Mouse (Mus musculus): ENCODE results near the gene Lmx1a. TPM values are rescaled to one million over a fixed set of nuclear protein-coding genes. Genes with fewer than 3 reads are reported as not detected.

The Lmx1a gene
- total RNA-seq, 2 experiments from 2014 or later: 0.13 TPM; not detected in 1

GRCm38 (mm10) chr1:167788684-167789413 lies 99.8 kb downstream of the Lmx1a start:
- DNase-seq: no peak

DNA sequence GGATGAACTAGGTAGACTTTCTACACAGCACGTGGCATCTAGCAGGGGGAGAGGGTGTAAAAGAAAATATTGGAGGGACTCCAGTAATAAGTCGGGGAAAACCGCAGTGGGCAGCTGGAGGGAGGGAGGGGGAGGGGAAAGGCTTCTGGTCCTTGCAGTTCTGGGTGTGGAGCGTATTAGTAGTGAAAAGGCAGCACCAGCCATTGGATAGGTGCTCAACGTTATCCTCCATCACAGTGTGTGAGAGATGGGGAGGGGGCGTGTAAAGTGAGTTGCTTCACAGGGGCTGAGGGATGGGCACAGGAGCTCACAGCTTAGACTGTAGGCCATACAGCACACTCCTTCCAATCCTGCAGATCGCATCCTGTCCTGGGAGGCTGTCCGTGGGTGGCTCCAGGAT lies 100.4 kb downstream of the Lmx1a start:
- no peak for DNase-seq

DNA sequence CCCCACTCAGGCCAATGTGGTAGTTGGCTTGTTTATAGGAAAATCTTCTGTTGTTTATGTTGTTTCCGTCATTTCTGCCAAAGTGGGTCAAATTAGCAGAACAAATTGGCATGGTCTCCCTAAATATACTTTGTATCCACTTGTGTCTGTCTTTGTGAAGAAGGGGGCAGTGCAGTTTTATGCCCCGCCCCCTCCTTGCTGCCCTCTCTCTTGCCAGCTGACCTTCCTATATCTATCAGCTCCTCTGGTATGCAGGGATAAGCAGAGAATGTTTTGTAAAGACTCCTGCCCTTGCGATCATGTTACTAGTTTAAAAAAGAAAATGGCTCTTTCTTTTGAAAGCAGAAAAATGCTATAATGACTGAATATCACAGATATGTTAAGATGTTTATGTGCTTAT lies 101.7 kb downstream of the Lmx1a start:
- no peak for DNase-seq

GRCm38 (mm10) chr1:167791221-167791620 lies 102.2 kb downstream of the Lmx1a start:
- no peak for DNase-seq

- DNase-seq: no peak
Measured at GRCm38 (mm10) chr1:167801923-167802322, 112.9 kb downstream of the Lmx1a start.

DNA sequence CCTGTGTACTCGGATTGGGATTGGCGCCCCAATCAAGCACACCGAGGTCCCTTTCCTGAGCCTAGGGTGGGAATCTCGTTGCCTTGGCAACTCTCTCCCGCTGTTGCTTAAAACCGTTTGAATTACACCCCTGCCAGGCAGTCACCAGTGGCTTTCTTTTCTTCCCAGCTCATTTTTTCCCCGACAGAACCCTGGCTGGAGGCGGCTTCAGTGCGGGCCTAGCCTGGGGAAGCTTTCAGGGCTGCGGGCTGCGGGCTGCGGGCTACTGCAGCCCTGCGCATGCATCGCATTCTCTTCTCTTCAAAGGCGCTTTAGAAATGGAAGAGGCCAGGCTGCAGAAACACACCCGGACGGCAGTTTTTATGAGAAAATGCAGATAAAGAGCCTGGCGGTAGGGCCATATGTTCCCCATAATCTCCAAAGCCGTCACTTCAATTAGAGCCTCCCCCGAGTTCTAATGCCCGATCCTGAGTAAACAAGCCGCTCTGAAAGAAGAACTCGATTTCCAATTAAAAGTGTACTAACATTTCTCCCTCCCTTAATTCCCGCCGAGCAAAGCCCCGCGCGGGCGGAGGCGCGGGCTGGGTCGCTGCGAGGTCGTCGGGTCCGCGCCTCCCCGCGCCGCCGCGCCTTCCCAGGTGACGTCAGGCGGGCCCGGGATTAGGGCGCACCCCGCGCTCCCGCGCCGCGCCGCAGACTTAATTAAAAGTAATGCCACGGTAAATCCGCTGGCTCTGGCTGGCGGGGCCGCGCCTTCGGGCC lies 113.7 kb downstream of the Lmx1a start:
- peak; percentile 42 to 53 for DNase-seq

GRCm38 (mm10) chr1:167803351-167803981 lies 114.4 kb downstream of the Lmx1a start:
- DNase-seq: no peak

DNA sequence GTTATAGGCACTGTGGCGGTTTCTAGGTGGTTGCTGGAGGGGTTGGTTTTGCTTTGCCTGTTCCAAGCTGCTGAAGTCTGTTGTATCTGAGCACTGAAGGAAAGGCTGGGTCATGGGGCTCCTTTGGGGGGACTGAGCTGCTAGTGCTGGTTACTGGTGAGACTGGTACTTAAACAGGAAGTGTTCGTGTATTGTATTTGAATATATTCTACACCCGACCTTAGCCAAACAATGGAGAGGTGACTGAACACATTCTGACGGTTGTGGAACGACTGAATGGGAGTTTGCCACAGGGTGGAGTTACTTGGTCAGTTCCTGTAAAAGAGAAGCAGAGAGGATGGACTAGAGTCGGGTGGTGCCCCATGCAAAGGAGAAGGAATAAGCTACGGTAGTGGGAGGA lies 115.8 kb downstream of the Lmx1a start:
- DNase-seq: no peak

GRCm38 (mm10) chr1:167811141-167811540 lies 122.1 kb downstream of the Lmx1a start:
- DNase-seq: no peak

GRCm38 (mm10) chr1:167815166-167815565 lies 126.1 kb downstream of the Lmx1a start:
- no peak for DNase-seq

- DNase-seq: no peak
Measured at GRCm38 (mm10) chr1:167817028-167817427, 128.0 kb downstream of the Lmx1a start.

DNA sequence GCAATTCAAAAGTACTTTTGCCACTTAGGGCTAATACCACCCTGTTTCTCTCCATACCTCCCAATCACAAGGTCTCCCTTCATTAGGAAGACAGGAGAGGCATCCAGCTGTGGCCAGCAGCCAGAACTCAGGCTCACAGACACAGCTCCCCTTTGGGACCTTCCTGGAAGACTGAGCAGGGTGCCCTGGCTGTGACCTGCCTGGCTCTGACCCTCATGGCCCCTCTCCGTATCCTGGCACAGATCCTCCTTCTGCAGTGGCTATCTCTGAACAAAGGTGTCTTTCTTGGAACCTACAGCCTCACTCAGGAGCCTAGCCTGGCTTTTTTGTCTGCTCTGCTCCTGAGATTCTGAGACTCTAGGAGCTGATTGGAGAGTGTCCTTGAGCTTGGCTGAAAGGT lies 128.6 kb downstream of the Lmx1a start:
- DNase-seq: peak in 1 of 2 experiments; percentile 5

DNA sequence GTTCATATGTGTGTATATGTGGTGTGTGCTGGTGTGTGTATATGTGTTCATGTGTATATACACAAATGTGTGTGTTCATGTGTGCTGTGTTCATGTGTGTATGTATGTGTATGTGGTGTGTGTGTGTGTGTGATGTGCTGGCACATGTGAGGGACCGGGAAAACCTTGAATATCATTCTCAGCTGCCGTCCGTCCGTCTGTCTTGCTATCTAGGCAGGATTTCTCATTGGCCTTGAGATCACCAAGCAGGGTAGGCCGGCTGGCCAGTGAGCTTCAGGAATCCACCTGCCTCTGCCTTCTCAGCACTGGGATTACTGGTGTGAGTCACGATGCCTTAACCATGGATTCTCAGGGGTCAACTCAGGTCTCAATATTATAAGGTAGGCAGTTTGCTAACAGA lies 131.0 kb downstream of the Lmx1a start:
- DNase-seq: no peak

DNA sequence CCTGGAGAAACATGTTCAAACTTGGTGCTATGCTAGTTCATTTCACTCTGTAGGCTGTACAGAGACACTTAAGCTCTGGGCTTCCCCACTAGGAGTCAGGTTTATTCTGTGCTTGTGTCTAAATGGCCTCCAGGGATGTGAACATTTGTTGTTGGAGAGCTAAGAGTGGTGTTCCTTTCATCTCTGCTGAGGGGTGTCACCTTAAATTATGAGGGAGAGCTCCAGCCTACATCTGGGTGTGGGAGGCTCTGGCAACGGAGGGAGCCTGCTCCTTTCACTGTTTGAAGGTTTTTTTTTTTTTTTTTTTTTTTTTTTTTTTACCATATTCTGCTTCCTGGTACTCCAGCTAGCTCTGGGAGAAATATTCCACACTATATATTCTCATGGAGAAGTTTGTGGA lies 132.1 kb downstream of the Lmx1a start:
- no peak for DNase-seq

GRCm38 (mm10) chr1:167830291-167830690 lies 141.3 kb downstream of the Lmx1a start:
- DNase-seq: no peak

DNA sequence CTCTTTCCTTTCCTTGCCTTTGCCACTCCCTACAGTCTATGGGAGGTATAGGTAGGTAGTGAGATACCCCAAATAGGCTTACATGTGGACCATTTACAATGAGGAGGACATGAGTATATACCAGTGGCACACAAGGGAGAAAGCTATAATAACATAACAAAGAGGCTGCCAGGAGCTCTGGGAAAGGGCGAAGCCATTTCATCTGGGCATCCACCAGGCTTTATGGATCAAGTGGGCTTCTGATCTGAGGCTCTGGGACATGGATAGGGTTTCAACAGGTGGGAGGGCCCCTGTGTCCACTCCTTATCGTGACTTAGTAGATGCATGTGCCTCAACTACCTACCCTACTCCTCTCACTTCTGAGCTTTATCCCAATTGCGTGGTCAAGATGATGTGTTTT lies 142.6 kb downstream of the Lmx1a start:
- DNase-seq: no peak

DNA sequence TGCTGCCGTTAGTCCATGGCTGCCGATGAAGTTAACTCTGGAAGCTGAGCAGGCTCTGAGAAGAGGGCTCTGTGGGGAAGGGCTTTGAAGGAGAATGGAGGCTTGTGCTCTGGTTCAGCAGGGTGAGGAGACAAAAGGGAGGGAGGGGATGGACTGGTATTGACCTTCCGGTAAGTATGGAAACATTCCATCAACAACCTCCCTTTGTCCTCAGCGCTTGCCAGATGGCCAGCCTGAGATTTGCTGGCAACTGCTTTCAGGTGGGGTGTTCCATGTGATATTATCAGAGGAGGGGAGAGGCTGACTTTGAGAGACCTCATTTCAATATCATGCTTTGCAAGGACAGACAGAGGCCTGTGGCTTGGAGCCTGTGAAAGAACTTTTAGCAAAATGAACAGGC lies 165.8 kb downstream of the Lmx1a start:
- DNase-seq: no peak

DNA sequence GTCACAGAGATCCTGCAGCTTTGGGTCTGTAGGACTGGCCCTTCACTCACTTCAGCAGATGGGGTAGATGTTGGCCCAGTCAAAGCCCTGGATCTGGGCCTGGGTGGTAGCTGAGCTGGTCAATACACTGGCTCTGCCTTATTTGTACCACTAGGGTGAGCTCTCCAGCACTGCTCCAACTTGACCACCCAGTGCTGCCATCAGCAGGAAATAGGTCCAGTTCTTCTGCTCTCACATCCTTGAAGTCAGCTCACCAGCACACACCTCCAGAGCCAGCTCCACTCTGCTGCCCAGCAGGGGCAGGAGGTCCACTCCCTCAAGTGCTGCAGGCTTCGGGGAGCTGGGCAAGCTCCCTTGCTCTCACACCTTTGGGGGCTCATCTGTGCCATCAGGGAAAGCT lies 183.0 kb downstream of the Lmx1a start:
- DNase-seq: no peak

GRCm38 (mm10) chr1:167874099-167874498 lies 185.1 kb downstream of the Lmx1a start:
- no peak for DNase-seq

- no peak for DNase-seq
Measured at GRCm38 (mm10) chr1:167877931-167878330, 188.9 kb downstream of the Lmx1a start.

GRCm38 (mm10) chr1:167878354-167878753 lies 189.3 kb downstream of the Lmx1a start:
- no peak for DNase-seq

DNA sequence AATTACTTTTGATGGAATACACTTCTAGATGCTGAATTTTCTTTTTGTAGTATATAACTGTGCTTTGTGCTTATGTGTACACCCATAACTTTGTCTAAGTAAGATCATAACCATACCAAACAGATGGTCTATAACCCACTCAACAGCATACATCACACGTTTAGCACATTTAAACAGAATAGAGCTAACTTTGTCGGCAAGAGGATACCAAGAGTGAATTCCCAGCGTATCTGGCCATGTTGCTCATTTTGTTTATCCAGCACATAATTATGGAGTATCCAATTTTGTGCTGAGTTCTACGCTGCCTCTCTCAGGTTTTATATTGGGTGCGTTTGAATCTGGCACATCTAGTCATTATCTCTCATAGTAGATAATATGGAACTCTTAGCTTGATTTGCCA lies 196.7 kb downstream of the Lmx1a start:
- DNase-seq: no peak

GRCm38 (mm10) chr1:167888120-167888519 lies 199.1 kb downstream of the Lmx1a start:
- no peak for DNase-seq
